Mouse (Mus musculus) bone marrow, adult 2 months (tissue): ENCODE results near the gene Usp18. TPM values are rescaled to one million over a fixed set of nuclear protein-coding genes. Genes with fewer than 3 reads are reported as not detected.

ENCODE experiments used
- H3K27ac ChIP-seq: fragments of 200-500 bp; 2 replicates; pipeline ENCODE4 v1.5.1; 2012; ENCODE audit warnings: low read depth, mild to moderate bottlenecking, control low read depth, inconsistent platforms, low read length; ENCODE audit not compliant: control insufficient read depth, poor library complexity, insufficient read depth
- H3K4me1 ChIP-seq: fragments of 200-500 bp; 2 replicates; pipeline ENCODE4 v1.6.1; 2011; ENCODE audit warnings: low read length; ENCODE audit not compliant: control insufficient read depth, insufficient read depth
- H3K4me3 ChIP-seq: fragments of 200-500 bp; replicated peaks from 2 replicates; pipeline ENCODE3; 2011; ENCODE audit warnings: mild to moderate bottlenecking, low read depth, low read length, control low read depth; ENCODE audit not compliant: control insufficient read depth
- CTCF ChIP-seq: fragments of 200-500 bp; IDR thresholded peaks from 2 replicates; pipeline ENCODE4 v1.5.1; 2011; ENCODE audit warnings: low read length, control low read depth; ENCODE audit not compliant: control insufficient read depth, insufficient read depth
- POLR2A ChIP-seq: fragments of 200-500 bp; IDR thresholded peaks from 2 replicates; pipeline ENCODE4 v1.6.1; 2011; ENCODE audit warnings: low read depth, mild to moderate bottlenecking, control low read depth, low read length, borderline replicate concordance; ENCODE audit not compliant: control insufficient read depth
- WGBS: fragments of 180-500 bp; shearing (Covaris S2); methylation state at CpG from one replicate; pipeline ENCODE4 v1.1.7; 2018; 5-methylcytosine and 5-hydroxymethylcytosine counted together
- polyA plus RNA-seq: library from polyadenylated mRNA; stranded (reverse); fragments of >200 nt; gene quantifications from 2 replicates; pipeline ENCODE4 v1.2.4, GENCODE M21; 2011; ENCODE audit warnings: low replicate concordance; ENCODE audit not compliant: missing spikeins, insufficient read depth, insufficient read length

Gene Usp18
- polyA plus RNA-seq, 1 experiment = 16.5 TPM

- WGBS = 53% methylated on average over 1 of the region's 1 CpGs
- Histone ChIP-seq H3K4me3 (no peak overlapping the region), H3K27ac (no peak overlapping the region), H3K4me1 (peaks cover 1% of the 10 kb centered on the region; the same call in 1 of the 2 replicates)
- TF ChIP-seq CTCF = no peak
- no peak for TF ChIP-seq POLR2A
Measured at GRCm38 (mm10) chr6:121232652-121233051, 13.1 kb upstream of the Usp18 start.

GRCm38 (mm10) chr6:121236386-121236785 lies 9.3 kb upstream of the Usp18 start:
- Histone ChIP-seq H3K27ac (no peak overlapping the region), H3K4me1 (no peaks in the 10 kb centered on the region), H3K4me3 (no peak overlapping the region)
- WGBS = 82% methylated on average over 2 of the region's 2 CpGs
- TF ChIP-seq CTCF = no peak
- no peak for TF ChIP-seq POLR2A

GRCm38 (mm10) chr6:121238209-121238608 lies 7.5 kb upstream of the Usp18 start:
- no peak overlapping the region for H3K4me3 ChIP-seq
- no peaks in the 10 kb centered on the region; the same call in 1 of the 2 replicates for H3K4me1 ChIP-seq
- H3K27ac ChIP-seq = no peak overlapping the region
- TF ChIP-seq CTCF (no peak), POLR2A (no peak)
- WGBS = 77% methylated on average over 4 of the region's 4 CpGs

- TF ChIP-seq POLR2A (no peak), CTCF (no peak)
- no peak overlapping the region for H3K27ac ChIP-seq
- WGBS = 15% methylated on average over 2 of the region's 2 CpGs
- no peak overlapping the region for H3K4me3 ChIP-seq
- H3K4me1 ChIP-seq = no peaks in the 10 kb centered on the region; the same call in 1 of the 2 replicates
Measured at GRCm38 (mm10) chr6:121241780-121242179, 3.9 kb upstream of the Usp18 start.

GRCm38 (mm10) chr6:121243161-121243560 lies 2.5 kb upstream of the Usp18 start:
- 65% methylated on average over 10 of the region's 10 CpGs for WGBS
- TF ChIP-seq CTCF = no peak
- no peak for TF ChIP-seq POLR2A
- Histone ChIP-seq H3K4me3 (no peak overlapping the region), H3K4me1 (peaks cover 4% of the 10 kb centered on the region), H3K27ac (no peak overlapping the region)

- 6% methylated on average over 4 of the region's 4 CpGs for WGBS
- H3K27ac ChIP-seq = peak overlapping the region; percentile 77
- peaks cover 4% of the 10 kb centered on the region for H3K4me1 ChIP-seq
- peak overlapping the region; percentile 89 for H3K4me3 ChIP-seq
- TF ChIP-seq POLR2A = no peak
Measured at GRCm38 (mm10) chr6:121246037-121246361, 293 bp downstream of the Usp18 start.

- WGBS = 83% methylated on average over 1 of the region's 1 CpGs
- no peak for TF ChIP-seq CTCF
- no peak for TF ChIP-seq POLR2A
- Histone ChIP-seq H3K4me1 (peaks cover 6% of the 10 kb centered on the region), H3K27ac (no peak overlapping the region), H3K4me3 (no peak overlapping the region)
Measured at GRCm38 (mm10) chr6:121250406-121250805, 4.7 kb downstream of the Usp18 start.

- 16% methylated on average over 5 of the region's 5 CpGs for WGBS
- TF ChIP-seq CTCF (no peak), POLR2A (no peak)
- H3K4me1 ChIP-seq = peaks cover 6% of the 10 kb centered on the region
- no peak overlapping the region for H3K27ac ChIP-seq
- H3K4me3 ChIP-seq = no peak overlapping the region
Measured at GRCm38 (mm10) chr6:121251256-121251655, 5.5 kb downstream of the Usp18 start.

GRCm38 (mm10) chr6:121260548-121260947 lies 14.8 kb downstream of the Usp18 start:
- H3K4me1 ChIP-seq = no peaks in the 10 kb centered on the region; the same call in 1 of the 2 replicates
- TF ChIP-seq CTCF = peak; percentile 75
- no peak for TF ChIP-seq POLR2A
- H3K4me3 ChIP-seq = no peak overlapping the region
- no peak overlapping the region for H3K27ac ChIP-seq
- 31% methylated on average over 9 of the region's 9 CpGs for WGBS
